Mouse (Mus musculus) frontal cortex, adult (tissue): ENCODE data around the gene Tsga10ip.

ENCODE experiments used
- ATAC-seq: cut with Nextera tagmentation; 2 replicates; pipeline ENCODE4 v1.9.2; 2017; ENCODE audit warnings: mild to moderate bottlenecking, moderate library complexity, mixed read lengths; ENCODE audit not compliant: low TSS enrichment

Gene Tsga10ip

DNA sequence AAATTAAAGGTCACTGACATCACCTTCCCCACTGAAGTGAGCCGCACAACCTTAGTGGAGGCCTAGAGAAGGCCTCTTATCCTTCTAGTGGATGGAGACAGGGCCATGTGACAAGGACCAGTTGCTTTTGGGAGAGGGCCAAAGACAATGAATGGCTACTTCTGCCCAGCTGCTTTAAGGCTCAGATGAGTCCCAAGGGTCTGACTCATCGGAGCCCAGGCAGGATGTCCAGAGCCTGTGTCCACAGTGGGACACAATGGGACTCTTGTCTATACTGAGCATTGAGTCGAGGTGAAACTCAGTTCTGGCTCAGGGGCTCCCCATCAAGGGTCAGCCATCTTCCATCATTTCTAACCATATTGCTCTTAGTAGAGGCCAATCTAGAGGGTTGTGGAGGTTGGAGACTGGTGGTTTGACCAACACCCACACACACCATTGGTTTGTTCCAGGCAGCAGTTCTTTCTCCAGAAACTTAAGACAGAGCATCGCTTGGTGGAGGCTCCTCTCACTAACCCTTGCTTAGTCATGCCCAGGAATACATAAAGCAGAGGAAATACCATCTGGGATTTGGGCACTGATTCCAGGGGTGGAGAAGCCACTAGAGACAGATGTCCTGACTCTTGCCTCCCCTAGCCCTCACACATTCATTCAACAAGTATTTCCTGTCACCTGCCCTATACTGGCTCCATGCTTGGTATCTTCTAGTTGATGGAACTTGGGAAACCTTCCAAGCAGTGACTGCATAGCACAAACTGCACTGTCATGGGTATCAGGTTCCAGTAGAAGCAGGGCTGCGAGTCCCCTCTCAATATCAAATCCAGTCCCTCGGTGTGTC is 56.8 kb downstream of the Tsga10ip start:
- no peak for ATAC-seq

DNA sequence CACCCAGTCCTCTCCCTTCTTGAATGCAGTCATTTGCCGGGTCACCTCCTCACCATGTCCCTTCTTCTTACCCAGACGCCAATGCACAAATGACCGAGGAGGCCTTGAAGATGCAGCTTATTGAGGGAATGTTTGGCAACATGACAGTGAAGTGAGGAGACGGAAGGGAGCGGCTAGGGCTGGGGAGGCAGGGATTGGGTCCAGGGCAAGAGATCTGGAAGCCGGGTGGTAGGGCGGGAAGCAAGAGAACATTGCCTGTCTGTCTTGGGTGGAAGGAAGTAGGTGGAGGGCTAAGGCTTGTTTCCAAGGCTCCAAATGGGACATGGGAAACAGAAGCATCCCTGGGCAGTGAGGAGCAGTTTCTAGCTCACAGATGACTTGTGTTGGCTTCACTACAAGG is 61.0 kb downstream of the Tsga10ip start:
- ATAC-seq, result no peak
